Mouse (Mus musculus): ENCODE data around the gene Otud7b. TPM values are rescaled to one million over a fixed set of nuclear protein-coding genes. Genes with fewer than 3 reads are reported as not detected.
"Not testable (repeated sequence)": the region's sequence is repeated elsewhere in the genome, so short reads cannot be mapped to it uniquely, and the experiment has no call there.

Gene Otud7b
- polyA plus RNA-seq, 1 experiment from 2014 or later: 4.4 TPM

GRCm38 (mm10) chr3:96182382-96182776 is 78.1 kb downstream of the Otud7b start:
- peak; percentile 2 for DNase-seq (ENCODE audit: low spot score)
- peaks cover 17% of the 10 kb centered on the region for H3K4me1 ChIP-seq (ENCODE audit: control insufficient read depth, insufficient read depth, low read length)
- 42% methylated on average over 4 of the region's 4 CpGs for WGBS
- peak overlapping the region; percentile 53 for H3K4me3 ChIP-seq (ENCODE audit: low read depth, low read length)
- H3K27ac ChIP-seq (ENCODE audit: low read depth, low read length): no peak overlapping the region; the same call in 1 of the 2 replicates
- peak overlapping the region; percentile 69 for H3K4me2 ChIP-seq (ENCODE audit: low read length)
- no peaks in the 10 kb centered on the region for H3K9me3 ChIP-seq (replicated peaks; ENCODE audit: control insufficient read depth, low read length)
- ATAC-seq: no peak
- H3K27me3 ChIP-seq (replicated peaks; ENCODE audit: control insufficient read depth, insufficient read depth, low read length): no peaks in the 10 kb centered on the region
- peak overlapping the region; percentile 80 for H3K9ac ChIP-seq (ENCODE audit: low read length)
- peaks cover 25% of the 10 kb centered on the region for H3K36me3 ChIP-seq (ENCODE audit: control insufficient read depth, insufficient read depth, low read length)

DNA sequence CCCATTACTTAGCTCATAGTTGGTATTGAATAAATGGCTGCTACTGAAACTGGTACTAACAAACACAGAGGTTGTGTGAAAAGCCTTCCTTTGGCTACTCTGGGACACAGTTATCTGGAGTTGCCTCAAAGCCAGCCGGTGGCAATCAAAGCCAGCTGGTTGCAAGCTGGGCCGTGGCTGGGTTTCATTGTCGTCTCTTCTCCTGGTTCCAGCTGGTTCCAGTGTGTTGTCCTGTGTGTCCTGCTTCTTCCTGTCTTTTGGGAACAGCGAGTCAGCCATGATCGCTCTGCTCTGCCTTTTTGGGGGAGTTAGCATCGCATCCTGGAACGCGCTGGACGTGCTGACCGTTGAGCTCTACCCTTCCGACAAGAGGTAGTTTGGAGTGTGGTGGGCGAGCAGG is 88.7 kb downstream of the Otud7b start:
- H3K36me3 ChIP-seq (ENCODE audit: control insufficient read depth, insufficient read depth, low read length): peaks cover 40% of the 10 kb centered on the region
- H3K9ac ChIP-seq (ENCODE audit: low read length): no peak overlapping the region
- WGBS: 67% methylated on average over 12 of the region's 12 CpGs

DNA sequence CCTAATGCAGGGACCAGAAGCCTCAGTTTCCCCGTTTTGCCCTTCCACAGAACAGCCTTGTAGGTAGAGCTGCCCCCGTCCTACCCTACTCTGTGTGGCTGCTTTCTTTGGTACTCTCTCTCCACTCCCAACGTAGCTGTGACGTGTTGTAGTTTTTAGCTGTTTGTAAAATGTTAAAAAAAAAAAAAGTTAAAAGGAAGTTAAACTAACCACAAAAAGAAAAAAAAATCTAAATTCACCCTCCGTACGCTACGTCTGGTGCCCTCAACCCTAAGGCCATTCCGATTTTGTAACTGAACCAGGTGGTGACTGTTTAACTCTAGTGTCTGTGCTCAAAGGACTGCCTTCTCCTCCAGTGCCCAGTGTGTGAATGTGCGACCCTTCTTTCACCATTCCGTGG is 90.6 kb downstream of the Otud7b start:
- Histone ChIP-seq H3K27ac (ENCODE audit: low read depth, low read length) (no peak overlapping the region), H3K9me3 (replicated peaks; ENCODE audit: control insufficient read depth, low read length) (no peaks in the 10 kb centered on the region), H3K4me3 (ENCODE audit: low read depth, low read length) (no peak overlapping the region), H3K9ac (ENCODE audit: low read length) (no peak overlapping the region), H3K36me3 (ENCODE audit: control insufficient read depth, insufficient read depth, low read length) (peaks cover 26% of the 10 kb centered on the region), H3K4me1 (ENCODE audit: control insufficient read depth, insufficient read depth, low read length) (peaks cover 7% of the 10 kb centered on the region; the same call in 1 of the 2 replicates), H3K27me3 (replicated peaks; ENCODE audit: control insufficient read depth, insufficient read depth, low read length) (no peaks in the 10 kb centered on the region), H3K4me2 (ENCODE audit: low read length) (no peak overlapping the region)
- DNase-seq (ENCODE audit: low spot score) (no peak), ATAC-seq (no peak)
- WGBS: 85% methylated on average over 10 of the region's 10 CpGs

More for the DNA sequence above, 88.7 kb downstream of the Otud7b start:
- H3K27me3 ChIP-seq (replicated peaks; ENCODE audit: control insufficient read depth, insufficient read depth, low read length): no peaks in the 10 kb centered on the region
- no peaks in the 10 kb centered on the region for H3K9me3 ChIP-seq (replicated peaks; ENCODE audit: control insufficient read depth, low read length)
- H3K4me1 ChIP-seq (ENCODE audit: control insufficient read depth, insufficient read depth, low read length): peaks cover 5% of the 10 kb centered on the region; the same call in 1 of the 2 replicates
- H3K4me3 ChIP-seq (ENCODE audit: low read depth, low read length): no peak overlapping the region
- no peak for ATAC-seq
- no peak for DNase-seq (ENCODE audit: low spot score)
- H3K4me2 ChIP-seq (ENCODE audit: low read length): no peak overlapping the region
- no peak overlapping the region for H3K27ac ChIP-seq (ENCODE audit: low read depth, low read length)

DNA sequence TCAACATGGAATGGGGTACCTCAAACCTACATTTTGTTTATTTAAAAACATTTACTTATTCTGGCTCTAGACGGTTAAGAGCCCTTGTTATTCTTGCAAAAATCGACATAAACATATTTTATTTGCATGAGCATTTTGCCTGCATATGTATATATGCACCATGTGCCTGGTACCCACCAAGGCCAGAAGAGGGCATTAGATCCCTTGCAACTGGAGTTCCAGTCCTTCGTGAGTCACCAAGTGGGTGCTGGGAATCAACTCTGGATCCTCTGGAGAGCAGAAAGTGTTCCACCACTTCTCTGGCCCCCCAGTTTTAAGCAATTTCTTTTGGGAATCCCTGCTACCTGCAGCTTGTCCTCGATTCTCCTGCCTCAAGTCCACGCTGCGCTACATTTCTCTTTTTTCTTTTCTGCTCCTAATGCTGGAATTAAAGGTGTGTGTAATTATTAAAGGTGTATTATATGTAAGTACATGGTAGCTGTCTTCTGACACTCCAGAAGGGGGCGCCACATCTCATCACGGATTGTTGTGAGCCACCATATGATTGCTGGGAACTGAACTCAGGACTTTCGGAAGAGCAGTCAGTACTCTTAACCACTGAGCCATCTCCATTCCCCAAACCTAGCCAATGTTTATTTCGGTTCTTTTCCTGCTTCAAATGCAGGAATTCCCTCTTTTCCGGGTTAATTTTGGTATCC is 91.4 kb downstream of the Otud7b start:
- no peak overlapping the region for H3K4me2 ChIP-seq (ENCODE audit: low read length)
- ATAC-seq (no peak), DNase-seq (ENCODE audit: low spot score) (no peak)
- H3K27me3 ChIP-seq (replicated peaks; ENCODE audit: control insufficient read depth, insufficient read depth, low read length): no peaks in the 10 kb centered on the region
- H3K9me3 ChIP-seq (replicated peaks; ENCODE audit: control insufficient read depth, low read length): no peaks in the 10 kb centered on the region
- H3K27ac ChIP-seq (ENCODE audit: low read depth, low read length): no peak overlapping the region
- peaks cover 18% of the 10 kb centered on the region for H3K36me3 ChIP-seq (ENCODE audit: control insufficient read depth, insufficient read depth, low read length)
- no peak overlapping the region for H3K4me3 ChIP-seq (ENCODE audit: low read depth, low read length)
- 95% methylated on average over 11 of the region's 11 CpGs for WGBS
- peaks cover 7% of the 10 kb centered on the region; the same call in 1 of the 2 replicates for H3K4me1 ChIP-seq (ENCODE audit: control insufficient read depth, insufficient read depth, low read length)
- no peak overlapping the region for H3K9ac ChIP-seq (ENCODE audit: low read length)

DNA sequence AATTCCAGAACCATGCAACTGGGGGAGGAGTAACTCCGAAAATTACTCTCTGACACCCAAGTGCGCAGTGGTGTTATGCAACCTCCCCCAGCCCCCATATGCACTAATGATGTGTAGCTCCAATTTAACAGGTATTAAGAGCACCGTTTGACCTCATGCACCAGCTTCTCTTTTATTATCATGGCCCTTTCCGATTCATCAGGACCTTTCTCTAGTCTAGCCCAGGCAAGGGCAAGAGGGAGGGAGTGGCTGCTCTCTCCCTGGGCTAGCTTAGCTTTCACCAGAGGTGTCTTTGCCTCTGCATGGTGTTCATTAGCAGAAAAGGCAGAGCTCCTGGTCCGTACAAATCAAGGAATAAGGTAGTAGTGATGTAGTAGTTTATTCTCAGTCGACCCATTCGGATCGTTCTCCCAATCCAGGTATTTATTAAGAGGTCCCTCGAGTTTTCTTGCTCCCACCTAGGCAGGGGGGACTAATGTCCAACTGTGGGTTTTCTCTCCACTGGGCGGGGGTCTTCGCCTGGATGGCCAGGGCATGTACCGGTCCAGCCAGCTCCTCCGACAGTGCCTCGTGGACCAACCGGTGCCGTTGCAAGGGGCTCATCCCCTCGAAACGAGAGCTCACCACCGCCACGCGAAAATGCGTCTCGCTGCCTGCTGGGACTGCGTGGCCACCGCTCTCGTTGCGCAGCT is 92.3 kb downstream of the Otud7b start:
- peak overlapping the region; percentile 91 for H3K9ac ChIP-seq (ENCODE audit: low read length)
- H3K27me3 ChIP-seq (replicated peaks; ENCODE audit: control insufficient read depth, insufficient read depth, low read length): no peaks in the 10 kb centered on the region
- H3K27ac ChIP-seq (ENCODE audit: low read depth, low read length): peak overlapping the region; percentile 97
- no peaks in the 10 kb centered on the region for H3K9me3 ChIP-seq (replicated peaks; ENCODE audit: control insufficient read depth, low read length)
- ATAC-seq: 0 out of 2 replicates have a peak, but pooled peaks have one; percentile 0
- no peak for DNase-seq (ENCODE audit: low spot score)
- H3K36me3 ChIP-seq (ENCODE audit: control insufficient read depth, insufficient read depth, low read length): peaks cover 16% of the 10 kb centered on the region
- peak overlapping the region; percentile 98 for H3K4me2 ChIP-seq (ENCODE audit: low read length)
- H3K4me1 ChIP-seq (ENCODE audit: control insufficient read depth, insufficient read depth, low read length): peaks cover 7% of the 10 kb centered on the region; the same call in 1 of the 2 replicates
- 18% methylated on average over 27 of the region's 27 CpGs for WGBS
- peak overlapping the region; percentile 71 for H3K4me3 ChIP-seq (ENCODE audit: low read depth, low read length)

DNA sequence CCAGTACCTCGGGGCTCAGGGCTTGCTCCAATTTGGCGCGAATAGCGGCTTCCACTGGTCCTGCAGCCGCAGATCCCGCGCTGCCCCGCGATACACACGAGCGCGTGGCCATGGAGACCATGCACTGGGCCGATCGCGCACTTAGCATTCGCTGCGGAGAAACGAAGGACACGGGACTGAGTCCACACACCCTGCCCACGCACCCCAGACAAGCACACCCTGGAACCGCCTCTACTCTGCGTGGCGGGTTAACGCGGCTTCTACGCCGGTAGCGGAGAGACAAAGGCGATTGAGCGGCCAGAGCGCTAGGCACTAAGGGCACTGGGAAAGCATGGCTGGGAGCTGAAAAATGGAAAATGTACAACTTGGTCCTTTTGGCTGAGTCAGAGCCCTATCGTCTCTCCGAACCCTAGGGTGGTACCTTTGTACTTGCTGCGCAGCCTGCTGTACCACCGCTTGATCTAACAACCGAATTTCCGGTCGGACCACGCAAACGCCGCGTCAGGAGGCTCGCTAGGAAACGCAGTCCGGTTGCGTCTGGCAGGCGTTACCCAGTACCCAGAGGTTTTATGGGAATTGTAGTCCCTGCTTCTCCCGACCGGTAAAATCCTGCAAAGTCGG is 92.9 kb downstream of the Otud7b start:
- H3K9ac ChIP-seq (ENCODE audit: low read length): peak overlapping the region; percentile 91
- peak; percentile 97 for DNase-seq (ENCODE audit: low spot score)
- peak overlapping the region; percentile 98 for H3K4me2 ChIP-seq (ENCODE audit: low read length)
- peak; percentile 97 for ATAC-seq
- no peaks in the 10 kb centered on the region for H3K9me3 ChIP-seq (replicated peaks; ENCODE audit: control insufficient read depth, low read length)
- peak overlapping the region; percentile 71 for H3K4me3 ChIP-seq (ENCODE audit: low read depth, low read length)
- H3K27me3 ChIP-seq (replicated peaks; ENCODE audit: control insufficient read depth, insufficient read depth, low read length): no peaks in the 10 kb centered on the region
- H3K36me3 ChIP-seq (ENCODE audit: control insufficient read depth, insufficient read depth, low read length): peaks cover 14% of the 10 kb centered on the region
- H3K4me1 ChIP-seq (ENCODE audit: control insufficient read depth, insufficient read depth, low read length): peaks cover 7% of the 10 kb centered on the region; the same call in 1 of the 2 replicates
- H3K27ac ChIP-seq (ENCODE audit: low read depth, low read length): peak overlapping the region; percentile 97
- under 1% methylated on average over 50 of the region's 50 CpGs for WGBS

GRCm38 (mm10) chr3:96198181-96198580 is 93.9 kb downstream of the Otud7b start:
- peak overlapping the region; percentile 91 for H3K9ac ChIP-seq (ENCODE audit: low read length)
- DNase-seq (ENCODE audit: low spot score) (peak; percentile 22), ATAC-seq (peak; percentile 11; the same call in 1 of the 2 replicates)
- peak overlapping the region; percentile 71 for H3K4me3 ChIP-seq (ENCODE audit: low read depth, low read length)
- peak overlapping the region; percentile 98 for H3K4me2 ChIP-seq (ENCODE audit: low read length)
- no peak overlapping the region for H3K27ac ChIP-seq (ENCODE audit: low read depth, low read length)
- peaks cover 7% of the 10 kb centered on the region; the same call in 1 of the 2 replicates for H3K4me1 ChIP-seq (ENCODE audit: control insufficient read depth, insufficient read depth, low read length)
- peaks cover 12% of the 10 kb centered on the region; the same call in 1 of the 2 replicates for H3K36me3 ChIP-seq (ENCODE audit: control insufficient read depth, insufficient read depth, low read length)
- 3% methylated on average over 6 of the region's 6 CpGs for WGBS
- H3K27me3 ChIP-seq (replicated peaks; ENCODE audit: control insufficient read depth, insufficient read depth, low read length): no peaks in the 10 kb centered on the region
- no peaks in the 10 kb centered on the region for H3K9me3 ChIP-seq (replicated peaks; ENCODE audit: control insufficient read depth, low read length)

- not testable (repeated sequence) for H3K27me3 ChIP-seq (replicated peaks; ENCODE audit: control insufficient read depth, insufficient read depth, low read length); DNase-seq (ENCODE audit: low spot score); H3K9ac ChIP-seq (ENCODE audit: low read length); H3K4me1 ChIP-seq (ENCODE audit: control insufficient read depth, insufficient read depth, low read length); H3K27ac ChIP-seq (ENCODE audit: low read depth, low read length); H3K9me3 ChIP-seq (replicated peaks; ENCODE audit: control insufficient read depth, low read length); ATAC-seq; H3K4me3 ChIP-seq (ENCODE audit: low read depth, low read length); H3K36me3 ChIP-seq (ENCODE audit: control insufficient read depth, insufficient read depth, low read length)
- H3K4me2 ChIP-seq (ENCODE audit: low read length): peak overlapping the region; percentile 98; the same call in 1 of the 2 replicates
- WGBS: 22% methylated on average over 6 of the region's 8 CpGs
These were observed 94.4 kb downstream of the Otud7b start for GRCm38 (mm10) chr3:96198601-96199251.

Data from forebrain, embryonic 14.5 days (tissue).